Mouse (Mus musculus) CH12.LX (cell line): ENCODE data around the gene 1700028J19Rik. TPM values are rescaled to one million over a fixed set of nuclear protein-coding genes. Genes with fewer than 3 reads are reported as not detected.

ENCODE experiments used
- DNase-seq: peaks from one replicate; pipeline ENCODE4 v3.0.0-alpha.2; 2013; ENCODE audit errors: extremely low read depth
- H3K27ac ChIP-seq: 2 replicates; pipeline ENCODE4 v1.5.1; 2012; ENCODE audit warnings: low read depth, mild to moderate bottlenecking, control low read depth, moderate library complexity; ENCODE audit not compliant: insufficient read depth
- H3K27me3 ChIP-seq: replicated peaks from 2 replicates; pipeline ENCODE3; 2012; ENCODE audit warnings: inconsistent platforms
- H3K36me3 ChIP-seq, 2 experiments: replicated peaks in 1 of 2; 2 replicates each; pipeline versions ENCODE3 to v1.6.1; 2012; ENCODE audit warnings: inconsistent platforms in 1 of 2, low read length in 1 of 2, mild to moderate bottlenecking in 1 of 2, mixed read lengths in 1 of 2, moderate library complexity in 1 of 2; ENCODE audit not compliant: control insufficient read depth in 1 of 2, insufficient read depth in 1 of 2
- H3K4me1 ChIP-seq, 2 experiments: 2 replicates each; pipeline ENCODE4 v1.6.1; 2012; ENCODE audit warnings: inconsistent platforms in 1 of 2, moderate library complexity in 1 of 2; ENCODE audit not compliant: insufficient read depth in 2 of 2, control insufficient read depth in 1 of 2
- H3K4me2 ChIP-seq: 2 replicates; pipeline ENCODE4 v1.6.1; 2012; ENCODE audit warnings: low read depth, mild to moderate bottlenecking, control low read depth; ENCODE audit not compliant: poor library complexity, insufficient read depth, severe bottlenecking
- H3K4me3 ChIP-seq, 3 experiments: fragments of 150-350 bp in 1 of 3; sonication (generic) in 1 of 3; replicated peaks in 1 of 3; 2 replicates each; pipeline versions ENCODE3 to v1.5.1; 2011 to 2012; ENCODE audit warnings: low read depth in 2 of 3, low read length in 2 of 3, mild to moderate bottlenecking in 2 of 3, moderate library complexity in 2 of 3, control low read depth in 1 of 3, improper control_type of control experiment in 1 of 3, inconsistent platforms in 1 of 3, mixed read lengths in 1 of 3; ENCODE audit not compliant: poor library complexity in 1 of 3
- H3K79me2 ChIP-seq: replicated peaks from 2 replicates; pipeline ENCODE4 v1.6.1; 2012; ENCODE audit warnings: mild to moderate bottlenecking, moderate library complexity; ENCODE audit not compliant: control insufficient read depth, poor library complexity, insufficient read depth, severe bottlenecking; ENCODE audit errors: extremely low read depth
- H3K9ac ChIP-seq: 2 replicates; pipeline ENCODE4 v1.6.1; 2012; ENCODE audit warnings: low read depth, mild to moderate bottlenecking, control low read depth, moderate library complexity; ENCODE audit not compliant: insufficient read depth
- H3K9me3 ChIP-seq: replicated peaks from 2 replicates; pipeline ENCODE3; 2012; ENCODE audit warnings: low read length, inconsistent platforms, mixed read lengths
- BHLHE40 ChIP-seq: IDR thresholded peaks from 2 replicates; pipeline ENCODE4 v1.6.1; 2011; ENCODE audit warnings: mild to moderate bottlenecking, low read depth, low read length, improper control_type of control experiment
- CHD1 ChIP-seq: IDR thresholded peaks from 2 replicates; pipeline ENCODE4 v1.6.1; 2012; ENCODE audit warnings: low read depth, low read length, improper control_type of control experiment, inconsistent platforms
- CTCF ChIP-seq, 2 experiments: IDR thresholded peaks in 1 of 2; conservative IDR thresholded peaks in 1 of 2; 2 replicates each; pipeline ENCODE4 v1.5.1; 2011 to 2012; ENCODE audit warnings: low read depth in 2 of 2, low read length in 2 of 2, improper control_type of control experiment in 1 of 2, inconsistent platforms in 1 of 2, mild to moderate bottlenecking in 1 of 2, moderate library complexity in 1 of 2
- E2F4 ChIP-seq: IDR thresholded peaks from 2 replicates; pipeline ENCODE4 v1.6.1; 2011; ENCODE audit warnings: low read depth, low read length, improper control_type of control experiment; ENCODE audit not compliant: insufficient replicate concordance
- ELF1 ChIP-seq: IDR thresholded peaks from 2 replicates; pipeline ENCODE4 v1.6.1; 2014; ENCODE audit warnings: low read depth, mild to moderate bottlenecking, inconsistent platforms, low read length, improper control_type of control experiment
- EP300 ChIP-seq: IDR thresholded peaks from 2 replicates; pipeline ENCODE4 v1.6.1; 2011; ENCODE audit warnings: low read length, improper control_type of control experiment
- ETS1 ChIP-seq: conservative IDR thresholded peaks from 2 replicates; pipeline ENCODE4 v1.6.1; 2012; ENCODE audit warnings: low read depth, mild to moderate bottlenecking, inconsistent platforms, low read length, improper control_type of control experiment, moderate library complexity
- GABPA ChIP-seq: IDR thresholded peaks from 2 replicates; pipeline ENCODE4 v1.6.1; 2012; ENCODE audit warnings: low read depth, low read length, improper control_type of control experiment, inconsistent platforms; ENCODE audit not compliant: insufficient replicate concordance
- HCFC1 ChIP-seq: IDR thresholded peaks from 2 replicates; pipeline ENCODE4 v1.6.1; 2012; ENCODE audit warnings: low read depth, mild to moderate bottlenecking, inconsistent platforms, low read length, improper control_type of control experiment
- IRF4 ChIP-seq: IDR thresholded peaks from 2 replicates; pipeline ENCODE4 v1.6.1; 2014; ENCODE audit warnings: low read depth, mild to moderate bottlenecking, inconsistent platforms, low read length, improper control_type of control experiment
- JUN ChIP-seq: IDR thresholded peaks from 2 replicates; pipeline ENCODE4 v1.6.1; 2011; ENCODE audit warnings: low read depth, mild to moderate bottlenecking, low read length, improper control_type of control experiment, moderate library complexity; ENCODE audit not compliant: insufficient read depth
- JUND ChIP-seq: conservative IDR thresholded peaks from 2 replicates; pipeline ENCODE4 v1.6.1; 2011; ENCODE audit warnings: low read depth, low read length, improper control_type of control experiment
- MAX ChIP-seq: IDR thresholded peaks from 2 replicates; pipeline ENCODE4 v1.6.1; 2011; ENCODE audit warnings: low read length, improper control_type of control experiment
- MXI1 ChIP-seq: IDR thresholded peaks from 2 replicates; pipeline ENCODE4 v1.6.1; 2011; ENCODE audit warnings: mild to moderate bottlenecking, low read depth, low read length, improper control_type of control experiment
- MYC ChIP-seq: IDR thresholded peaks from 2 replicates; pipeline ENCODE4 v1.6.1; 2011; ENCODE audit warnings: low read depth, mild to moderate bottlenecking, improper control_type of control experiment, low read length
- NRF1 ChIP-seq: IDR thresholded peaks from 2 replicates; pipeline ENCODE4 v1.6.1; 2014; ENCODE audit warnings: low read depth, mild to moderate bottlenecking, inconsistent platforms, low read length, improper control_type of control experiment, moderate library complexity
- PAX5 ChIP-seq: IDR thresholded peaks from 2 replicates; pipeline ENCODE4 v1.6.1; 2012; ENCODE audit warnings: low read length, inconsistent platforms, mixed read lengths
- POLR2AphosphoS2 ChIP-seq: IDR thresholded peaks from 2 replicates; pipeline ENCODE4 v1.6.1; 2011; ENCODE audit warnings: low read depth, low read length, improper control_type of control experiment
- RAD21 ChIP-seq: IDR thresholded peaks from 2 replicates; pipeline ENCODE4 v1.6.1; 2011; ENCODE audit warnings: low read depth, mild to moderate bottlenecking, low read length, improper control_type of control experiment, moderate library complexity
- SMC3 ChIP-seq: IDR thresholded peaks from 2 replicates; pipeline ENCODE4 v1.6.1; 2011; ENCODE audit warnings: low read depth, low read length, improper control_type of control experiment
- TBP ChIP-seq: conservative IDR thresholded peaks from 2 replicates; pipeline ENCODE4 v1.6.1; 2011; ENCODE audit warnings: low read depth, low read length, improper control_type of control experiment
- USF2 ChIP-seq: conservative IDR thresholded peaks from 2 replicates; pipeline ENCODE4 v1.6.1; 2011; ENCODE audit warnings: low read depth, low read length, improper control_type of control experiment
- ZC3H11A ChIP-seq: IDR thresholded peaks from 2 replicates; pipeline ENCODE4 v1.6.1; 2012; ENCODE audit warnings: low read depth, mild to moderate bottlenecking, inconsistent platforms, low read length, improper control_type of control experiment
- dilution Hi-C: fragments of 300-500 bp; cut with MboI; formaldehyde crosslinking; loops from 2 replicates; pipeline ENCODE4 v1.14.3; 2020; ENCODE audit warnings: low sequenced_read_pairs; ENCODE audit not compliant: extremely low pct_unique_long_range_greater_than_20kb, extremely low pct_ligation_motif_present
- in situ Hi-C: fragments of 300-500 bp; cut with MboI; formaldehyde crosslinking; loops from 3 replicates; pipeline ENCODE4 v1.14.3; 2019; ENCODE audit warnings: low sequenced_read_pairs, low pct_ligation_motif_present, low pct_unique_long_range_greater_than_20kb, mixed read lengths
- polyA plus RNA-seq: library from polyadenylated mRNA; unstranded; fragments of >175 nt; gene quantifications from 2 replicates; pipeline ENCODE4 v1.2.1, GENCODE M21; 2012; ENCODE audit warnings: low read depth; ENCODE audit not compliant: insufficient read length
- total RNA-seq, 2 experiments: library from RNA; depleted of rRNA; stranded (reverse); fragments of 300-350 nt in 1 of 2; fragments of >200 nt in 1 of 2; gene quantifications; 2 replicates each; pipeline ENCODE4 v1.2.3; 2012 to 2014

Gene 1700028J19Rik
- total and polyA plus RNA-seq, 3 experiments, result 0.25 to 0.86 (median 0.44) TPM

DNA sequence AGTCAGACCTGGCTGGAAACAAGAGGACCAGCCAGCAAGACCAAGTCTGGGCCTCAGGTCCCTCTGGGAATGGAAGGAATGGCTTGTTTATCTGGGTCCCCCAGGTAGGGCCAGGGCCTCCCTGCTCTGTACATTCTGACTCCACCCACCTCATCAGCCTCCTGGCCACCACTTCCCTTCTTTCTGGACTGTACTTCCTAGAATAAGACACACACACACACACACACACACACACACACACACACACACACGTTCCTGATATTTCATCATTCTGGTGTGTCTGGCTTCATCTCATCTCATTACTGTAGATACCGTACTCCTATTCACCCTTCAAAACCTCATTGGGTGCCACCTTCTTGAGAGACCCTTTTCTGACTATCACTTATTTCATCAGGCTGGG is 22.9 kb upstream of the 1700028J19Rik start:
- no peaks in the 10 kb centered on the region; a peak in 1 of 4 replicates for H3K4me1 ChIP-seq
- H3K27me3 ChIP-seq, result peaks cover 35% of the 10 kb centered on the region
- H3K4me3 ChIP-seq, result no peak overlapping the region
- no peak overlapping the region for H3K4me2 ChIP-seq
- no peak for DNase-seq
- no peaks in the 10 kb centered on the region for H3K36me3 ChIP-seq
- H3K9me3 ChIP-seq, result no peaks in the 10 kb centered on the region
- TF ChIP-seq MYC (no peak), RAD21 (no peak), E2F4 (no peak), CHD1 (no peak), MXI1 (no peak), GABPA (no peak), TBP (no peak)
- H3K79me2 ChIP-seq, result no peaks in the 10 kb centered on the region
- dilution Hi-C loops (no loop called here), in situ Hi-C loops (loop anchor here (10.0 kb wide), 2 partner anchors 225 to 375 kb away; partner anchors contain the start of genes Emc10 and Fam71e1)
- no peak overlapping the region for H3K27ac ChIP-seq
- H3K9ac ChIP-seq, result no peak overlapping the region

GRCm38 (mm10) chr7:44268117-44268516 is 21.6 kb upstream of the 1700028J19Rik start:
- Histone ChIP-seq H3K9ac (no peak overlapping the region), H3K27me3 (peaks cover 39% of the 10 kb centered on the region), H3K4me3 (no peak overlapping the region), H3K4me2 (no peak overlapping the region), H3K27ac (no peak overlapping the region), H3K4me1 (peaks cover 0 to 4% of the 10 kb centered on the region in 2 experiments; a peak in 2 of 4 replicates), H3K79me2 (no peaks in the 10 kb centered on the region), H3K36me3 (no peaks in the 10 kb centered on the region), H3K9me3 (no peaks in the 10 kb centered on the region)
- in situ Hi-C loops, result loop anchor here (10.0 kb wide), 2 partner anchors 227 to 377 kb away; partner anchors contain the start of genes Emc10 and Fam71e1
- dilution Hi-C loops, result no loop called here
- no peak for TF ChIP-seq SMC3
- TF ChIP-seq MXI1, result no peak
- no peak for TF ChIP-seq JUND
- TF ChIP-seq HCFC1, result no peak
- TF ChIP-seq EP300, result no peak
- TF ChIP-seq NRF1, result no peak
- TF ChIP-seq CTCF (conservative IDR thresholded peaks at IDR 0.05 in 1 of 2, IDR thresholded peaks at IDR 0.05 in 1 of 2; ENCODE audit: low read depth in 2 of 2, low read length in 2 of 2), result no peak
- no peak for TF ChIP-seq ZC3H11A
- no peak for TF ChIP-seq IRF4
- no peak for TF ChIP-seq E2F4
- TF ChIP-seq MAX, result no peak
- TF ChIP-seq JUN, result no peak
- no peak for TF ChIP-seq ELF1
- TF ChIP-seq BHLHE40, result no peak
- TF ChIP-seq PAX5, result no peak
- TF ChIP-seq ETS1, result no peak
- TF ChIP-seq USF2, result no peak
- TF ChIP-seq POLR2AphosphoS2, result no peak
- no peak for TF ChIP-seq GABPA
- no peak for DNase-seq
